ENCODE assay signal across 28 mouse cellular contexts in genomic region chr14:33942222-33942621, GRCm38 (mm10). TPM values are rescaled to one million over a fixed set of nuclear protein-coding genes. Genes with fewer than 3 reads are reported as not detected.
DNase-seq lines count a peak whose midpoint lies in the region; ATAC-seq and TF ChIP-seq lines count a peak whose summit lies in the region.
"Had no signal": no experiment of that assay in that cellular context is flagged by ENCODE, and none has a peak within 500 bp of the region (broad histone marks: within the 10 kb centered on the region; RNA-seq: fewer than 3 reads in every experiment).

No protein-coding gene starts in this region.

- peak; percentile 74 for DNase-seq in heart, embryonic 10.5 days (ENCODE audit: low spot score)
- DNase-seq in heart, postnatal 36 days: no peak
- DNase-seq in adrenal gland, adult 8-10 months: peak; percentile 79
- peak; percentile 56 to 74 for DNase-seq in adrenal gland, postnatal 36 days
- DNase-seq in liver, postnatal 0 days: no peak
- no peak for DNase-seq in left cerebral cortex, postnatal 36 days (ENCODE audit: low spot score in 2 of 2)
- DNase-seq: cerebellum, adult 11 months; cerebellum, adult 9-10 months; cerebellum, postnatal 25 days; forebrain, postnatal 0 days; gastrocnemius, postnatal 25 days; heart, postnatal 4 days had no signal

- TF ChIP-seq EP300 in liver, postnatal 0 days (IDR thresholded peaks at IDR 0.05; ENCODE audit: low read depth): no peak

- no peak overlapping the region for H3K4me2 ChIP-seq in liver, postnatal 0 days (ENCODE audit: low read depth, low read length)
- no peak overlapping the region for H3K4me2 ChIP-seq in intestine, postnatal 0 days (replicated peaks; ENCODE audit: low read depth)
- H3K4me2 ChIP-seq: embryonic facial prominence, embryonic 13.5 days; forebrain, embryonic 12.5 days; hindbrain, embryonic 12.5 days had no signal

- H3K27me3 ChIP-seq in heart, embryonic 10.5 days (ENCODE audit: insufficient read depth, poor library complexity, severe bottlenecking): no peaks in the 10 kb centered on the region; the same call in 1 of the 2 replicates
- H3K27me3 ChIP-seq in liver, postnatal 0 days (ENCODE audit: insufficient read depth, low read length): no peaks in the 10 kb centered on the region
- no peaks in the 10 kb centered on the region for H3K27me3 ChIP-seq in intestine, postnatal 0 days (replicated peaks; ENCODE audit: control insufficient read depth, insufficient read depth, low read length)
- H3K27me3 ChIP-seq: forebrain, embryonic 12.5 days had no signal

- no peaks in the 10 kb centered on the region for H3K36me3 ChIP-seq in heart, embryonic 10.5 days
- H3K36me3 ChIP-seq in liver, postnatal 0 days (replicated peaks; ENCODE audit: insufficient read depth, low read length): no peaks in the 10 kb centered on the region
- H3K36me3 ChIP-seq in intestine, postnatal 0 days (ENCODE audit: control insufficient read depth, insufficient read depth): no peaks in the 10 kb centered on the region
- H3K36me3 ChIP-seq: embryonic facial prominence, embryonic 13.5 days; forebrain, embryonic 12.5 days; heart, embryonic 13.5 days; hindbrain, embryonic 12.5 days had no signal

- WGBS in heart, embryonic 10.5 days: 54% methylated on average over 5 of the region's 5 CpGs
- 61% methylated on average over 5 of the region's 5 CpGs for WGBS in liver, postnatal 0 days (ENCODE audit: insufficient replicate concordance)
- WGBS in intestine, postnatal 0 days: 75% methylated on average over 5 of the region's 5 CpGs

- H3K9me3 ChIP-seq in heart, embryonic 10.5 days: no peaks in the 10 kb centered on the region
- no peaks in the 10 kb centered on the region for H3K9me3 ChIP-seq in liver, postnatal 0 days (ENCODE audit: low read length)
- no peaks in the 10 kb centered on the region for H3K9me3 ChIP-seq in intestine, postnatal 0 days (ENCODE audit: control insufficient read depth)
- H3K9me3 ChIP-seq: embryonic facial prominence, embryonic 13.5 days; forebrain, embryonic 12.5 days; heart, embryonic 13.5 days; hindbrain, embryonic 12.5 days had no signal

- H3K4me3 ChIP-seq in heart, embryonic 10.5 days: no peak overlapping the region
- peak overlapping the region; percentile 15; the same call in 1 of the 2 replicates for H3K4me3 ChIP-seq in liver, postnatal 0 days (ENCODE audit: low read depth, low read length)
- no peak overlapping the region for H3K4me3 ChIP-seq in intestine, postnatal 0 days (ENCODE audit: low read depth, low read length)
- H3K4me3 ChIP-seq: embryonic facial prominence, embryonic 13.5 days; forebrain, embryonic 12.5 days; heart, embryonic 13.5 days; hindbrain, embryonic 12.5 days had no signal

- peaks cover 32% of the 10 kb centered on the region for H3K4me1 ChIP-seq in heart, embryonic 10.5 days
- H3K4me1 ChIP-seq in liver, postnatal 0 days (ENCODE audit: insufficient read depth): no peaks in the 10 kb centered on the region
- H3K4me1 ChIP-seq in intestine, postnatal 0 days (replicated peaks; ENCODE audit: control insufficient read depth, insufficient read depth, low read length): no peaks in the 10 kb centered on the region
- H3K4me1 ChIP-seq: forebrain, embryonic 12.5 days; hindbrain, embryonic 12.5 days had no signal

- TF ChIP-seq CTCF in liver, postnatal 0 days (IDR thresholded peaks at IDR 0.05; ENCODE audit: low read depth): no peak
- TF ChIP-seq CTCF in intestine, postnatal 0 days (IDR thresholded peaks at IDR 0.05; ENCODE audit: low read depth): no peak

- H3K9ac ChIP-seq in liver, postnatal 0 days (replicated peaks): no peak overlapping the region
- H3K9ac ChIP-seq in intestine, postnatal 0 days (ENCODE audit: low read depth, low read length): no peak overlapping the region
- H3K9ac ChIP-seq: embryonic facial prominence, embryonic 13.5 days; forebrain, embryonic 12.5 days; forebrain, postnatal 0 days; heart, embryonic 13.5 days; hindbrain, embryonic 12.5 days had no signal

- no peak overlapping the region for H3K27ac ChIP-seq in heart, embryonic 10.5 days
- no peak overlapping the region for H3K27ac ChIP-seq in liver, postnatal 0 days (ENCODE audit: low read depth)
- H3K27ac ChIP-seq in intestine, postnatal 0 days (ENCODE audit: low read depth, low read length): no peak overlapping the region
- H3K27ac ChIP-seq: embryonic facial prominence, embryonic 13.5 days; forebrain, embryonic 12.5 days; heart, embryonic 13.5 days; hindbrain, embryonic 12.5 days had no signal

- no peak for ATAC-seq in liver, postnatal 0 days
- ATAC-seq in intestine, postnatal 0 days: no peak
- ATAC-seq: forebrain, postnatal 0 days; hindbrain, embryonic 16.5 days; inflammation-experienced regulatory T-cells, adult 6 months had no signal

- intact Hi-C loops in heart, postnatal 36 days (cut with DNase I): no loop called here
- intact Hi-C loops in left cerebral cortex, postnatal 36 days (cut with DNase I): no loop called here

RNA-seq across cellular contexts. Expression of gene Gdf2, which starts 1.4 kb away (rescaled TPM):
- 0.69 and 4.3 TPM in 2 replicates for polyA plus RNA-seq in heart, embryonic 10.5 days (2016; fragmentation: Nextera tagmentation; extraction: Ambion mirVana)
- under 1 TPM; 0.16 to 0.19 TPM for total RNA-seq in heart, postnatal 36 days (2021)
- not detected for total RNA-seq in adrenal gland, adult 8-10 months (2022)
- total RNA-seq in adrenal gland, postnatal 36 days (2021): not detected
- polyA plus RNA-seq in liver, postnatal 0 days (2015; fragmentation: Nextera tagmentation; extraction: Ambion mirVana): 8.9 and 10.5 TPM in 2 replicates
- not detected in 2 replicates for polyA plus RNA-seq in intestine, postnatal 0 days (2015; fragmentation: Nextera tagmentation; extraction: Ambion mirVana)
- total RNA-seq in left cerebral cortex, postnatal 36 days (2021): not detected
- total RNA-seq: gastrocnemius, adult 18-20 months; gastrocnemius, postnatal 25 days; granulocyte monocyte progenitor cell, adult 5-6 weeks; MEL had no signal
- polyA plus RNA-seq: brain, embryonic 14.5 days; C2C12; cortical plate, adult 2 months; forebrain, embryonic 12.5 days; inflammation-experienced regulatory T-cells, adult 6 months had no signal

RNA-seq across cellular contexts. Expression of gene Rbp3, which starts 11.6 kb away (rescaled TPM):
- polyA plus RNA-seq in heart, embryonic 10.5 days (2016; fragmentation: Nextera tagmentation; extraction: Ambion mirVana): 0.05 and 0.36 TPM in 2 replicates
- not detected for total RNA-seq in heart, postnatal 36 days (2021)
- not detected for total RNA-seq in adrenal gland, adult 8-10 months (2022)
- not detected for total RNA-seq in adrenal gland, postnatal 36 days (2021)
- 0.02 and 0.05 TPM in 2 replicates for polyA plus RNA-seq in liver, postnatal 0 days (2015; fragmentation: Nextera tagmentation; extraction: Ambion mirVana)
- polyA plus RNA-seq in intestine, postnatal 0 days (2015; fragmentation: Nextera tagmentation; extraction: Ambion mirVana): not detected in 2 replicates
- under 1 TPM in 1 of 2 experiments, not detected in 1; 0.05 TPM for total RNA-seq in left cerebral cortex, postnatal 36 days (2021)
- total RNA-seq: adrenal gland, adult 18-20 months; gastrocnemius, adult 18-20 months; gastrocnemius, postnatal 25 days; granulocyte monocyte progenitor cell, adult 5-6 weeks; heart, adult 8-10 months; heart, postnatal 4 days; MEL had no signal
- polyA plus RNA-seq: C2C12; cortical plate, adult 2 months; embryonic facial prominence, embryonic 13.5 days; forebrain, embryonic 12.5 days; heart, postnatal 0 days; hindbrain, embryonic 12.5 days; inflammation-experienced regulatory T-cells, adult 6 months had no signal

RNA-seq across cellular contexts. Expression of gene Gdf10, which starts 18.8 kb away (rescaled TPM):
- polyA plus RNA-seq in heart, embryonic 10.5 days (2016; fragmentation: Nextera tagmentation; extraction: Ambion mirVana): 0.32 and 2.8 TPM in 2 replicates
- 1 to 10 TPM; 1.2 to 1.7 TPM for total RNA-seq in heart, postnatal 36 days (2021)
- total RNA-seq in adrenal gland, adult 8-10 months (2022): 10 to 100 TPM in 3 of 4 experiments, 1 to 10 TPM in 1; 9.9 to 18.5 (median 13.3) TPM
- 10 to 100 TPM; 12.8 to 13.4 TPM for total RNA-seq in adrenal gland, postnatal 36 days (2021)
- polyA plus RNA-seq in liver, postnatal 0 days (2015; fragmentation: Nextera tagmentation; extraction: Ambion mirVana): 4.1 and 5.1 TPM in 2 replicates
- polyA plus RNA-seq in intestine, postnatal 0 days (2015; fragmentation: Nextera tagmentation; extraction: Ambion mirVana): 4.4 TPM in 2 replicates
- 1 to 10 TPM; 3.7 TPM for total RNA-seq in left cerebral cortex, postnatal 36 days (2021)
- total RNA-seq: granulocyte monocyte progenitor cell, adult 5-6 weeks; MEL had no signal
- polyA plus RNA-seq: C2C12; inflammation-experienced regulatory T-cells, adult 6 months had no signal

RNA-seq across cellular contexts. Expression of gene Zfp488, which starts 36.3 kb away (rescaled TPM):
- 0.03 and 0.12 TPM in 2 replicates for polyA plus RNA-seq in heart, embryonic 10.5 days (2016; fragmentation: Nextera tagmentation; extraction: Ambion mirVana)
- not detected for total RNA-seq in heart, postnatal 36 days (2021)
- under 1 TPM in 3 of 4 experiments, not detected in 1; 0.07 to 0.22 (median 0.08) TPM for total RNA-seq in adrenal gland, adult 8-10 months (2022)
- not detected for total RNA-seq in adrenal gland, postnatal 36 days (2021)
- polyA plus RNA-seq in liver, postnatal 0 days (2015; fragmentation: Nextera tagmentation; extraction: Ambion mirVana): not detected in 2 replicates
- 0.07 and 0.09 TPM in 2 replicates for polyA plus RNA-seq in intestine, postnatal 0 days (2015; fragmentation: Nextera tagmentation; extraction: Ambion mirVana)
- total RNA-seq in left cerebral cortex, postnatal 36 days (2021): 1 to 10 TPM; 3.7 to 4.0 TPM
- total RNA-seq: adrenal gland, adult 18-20 months; gastrocnemius, adult 18-20 months; gastrocnemius, postnatal 25 days; granulocyte monocyte progenitor cell, adult 5-6 weeks; heart, adult 8-10 months; heart, postnatal 4 days; MEL had no signal
- polyA plus RNA-seq: C2C12; heart, postnatal 0 days; inflammation-experienced regulatory T-cells, adult 6 months had no signal

Comparison
In these comparisons a context has a peak if more than half of its experiments do, and no peak if none do; other contexts are left out.
1. DNase-seq: peak in heart, embryonic 10.5 days (single experiment), adrenal gland, adult 8-10 months (single experiment) and adrenal gland, postnatal 36 days (2 of 2); none in heart, postnatal 36 days (0 of 2), liver, postnatal 0 days (single experiment) and left cerebral cortex, postnatal 36 days (0 of 2).